Mouse (Mus musculus) limb, embryonic 14.5 days (tissue): ENCODE measurements around the gene Elof1. TPM values are rescaled to one million over a fixed set of nuclear protein-coding genes. Genes with fewer than 3 reads are reported as not detected.

Source experiments
- ATAC-seq: fragments of 200-750 bp; cut with Nextera tagmentation; 2 replicates; pipeline ENCODE4 v1.8.0; 2017; ENCODE audit warnings: low read depth, moderate number of reproducible peaks, moderate TSS enrichment; ENCODE audit not compliant: low FRiP score
- DNase-seq: peaks from one replicate; pipeline ENCODE4 v3.0.0-alpha.2; 2015; ENCODE audit warnings: low spot score
- H3K27ac ChIP-seq: fragments of 300-500 bp; sonication (generic); replicated peaks from 2 replicates; pipeline ENCODE4 v1.5.1; 2014; ENCODE audit warnings: low read depth, mild to moderate bottlenecking, low read length, moderate library complexity, mixed read lengths
- H3K27me3 ChIP-seq: fragments of 300-500 bp; sonication (generic); 2 replicates; pipeline ENCODE4 v1.6.1; 2014; ENCODE audit warnings: low read length, mixed read lengths; ENCODE audit not compliant: control insufficient read depth, insufficient read depth
- H3K36me3 ChIP-seq: fragments of 300-500 bp; sonication (generic); 2 replicates; pipeline ENCODE4 v1.6.1; 2014; ENCODE audit warnings: mild to moderate bottlenecking, low read length, moderate library complexity, mixed read lengths; ENCODE audit not compliant: control insufficient read depth, insufficient read depth
- H3K4me1 ChIP-seq: fragments of 300-500 bp; sonication (generic); 2 replicates; pipeline ENCODE4 v1.6.1; 2014; ENCODE audit warnings: antibody characterized with exemption, low read length, mixed read lengths; ENCODE audit not compliant: control insufficient read depth, insufficient read depth
- H3K4me2 ChIP-seq: fragments of 300-500 bp; sonication (generic); replicated peaks from 2 replicates; pipeline ENCODE4 v1.6.1; 2014; ENCODE audit warnings: low read depth, mild to moderate bottlenecking, low read length, moderate library complexity; ENCODE audit not compliant: severe bottlenecking
- H3K4me3 ChIP-seq: fragments of 300-500 bp; sonication (generic); replicated peaks from 2 replicates; pipeline ENCODE4 v1.5.1; 2014; ENCODE audit warnings: low read length
- H3K9ac ChIP-seq: fragments of 300-500 bp; sonication (generic); 2 replicates; pipeline ENCODE4 v1.6.1; 2014; ENCODE audit warnings: mild to moderate bottlenecking, low read depth, low read length, moderate library complexity; ENCODE audit not compliant: severe bottlenecking
- H3K9me3 ChIP-seq: fragments of 300-500 bp; sonication (generic); 2 replicates; pipeline ENCODE4 v1.6.1; 2016; ENCODE audit warnings: low read length; ENCODE audit not compliant: control insufficient read depth
- POLR2A ChIP-seq: fragments of 200-500 bp; IDR thresholded peaks from 2 replicates; pipeline ENCODE4 v1.8.0; 2012; ENCODE audit warnings: inconsistent platforms, mild to moderate bottlenecking, moderate library complexity, borderline replicate concordance; ENCODE audit not compliant: insufficient read depth, insufficient read length; ENCODE audit errors: extremely low read depth
- WGBS: fragments of 180-500 bp; shearing (Covaris S2); extraction: QIAGEN DNeasy Blood & Tissue Kit; methylation state at CpG from one replicate; pipeline ENCODE4 v1.1.7; 2014; 5-methylcytosine and 5-hydroxymethylcytosine counted together
- polyA plus RNA-seq, 2 experiments: library from polyadenylated mRNA; depleted of rRNA in 1 of 2; stranded (reverse) in 1 of 2; unstranded in 1 of 2; fragments of >200 nt; fragmentation: Nextera tagmentation in 1 of 2; extraction: Ambion mirVana in 1 of 2; gene quantifications; 2 replicates each; pipeline versions ENCODE4 v1.2.1 to v1.2.3; 2012 to 2014

Elof1 gene
- polyA plus RNA-seq (2012; rRNA removed) (145 and 168 TPM in 2 replicates), polyA plus RNA-seq (2014; fragmentation: Nextera tagmentation; extraction: Ambion mirVana) (199 and 206 TPM in 2 replicates)

DNA sequence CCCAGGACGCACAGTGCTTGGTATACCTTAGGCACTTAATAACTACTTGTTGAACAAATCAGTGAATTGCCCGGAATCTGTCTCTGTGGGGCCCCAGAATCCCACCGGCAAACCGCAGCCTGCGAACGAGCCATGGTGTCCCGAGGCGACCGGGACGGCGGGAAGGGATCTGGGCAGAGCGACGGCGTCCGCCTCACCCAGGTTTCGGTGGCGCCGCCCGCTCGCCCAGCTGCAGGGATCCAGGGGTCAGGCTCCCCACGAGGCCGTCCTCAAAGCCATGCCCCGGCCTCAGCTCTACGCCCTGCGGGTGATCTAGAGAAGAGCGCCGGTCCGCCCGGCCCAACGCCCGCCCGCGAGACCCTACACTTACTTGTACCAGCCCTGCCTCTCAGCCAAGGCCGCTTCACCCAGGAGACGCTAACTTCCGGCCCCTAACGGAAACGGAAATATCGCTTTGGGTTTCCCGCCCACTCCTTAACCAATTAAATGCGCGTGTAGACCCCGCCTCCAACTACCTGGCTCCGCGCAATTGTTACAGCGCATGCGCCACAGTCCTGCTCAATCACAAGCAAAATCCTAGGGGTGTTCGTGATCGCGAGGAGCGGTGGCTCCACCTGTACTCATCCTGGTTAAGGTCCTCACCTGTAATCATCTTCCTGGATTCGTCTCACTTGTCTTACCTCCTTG, at the start of gene Elof1:
Gene Elof1, minus strand, starts transcription at position 433 of the 687 bp plus-strand sequence.
- peak; percentile 95 for ATAC-seq
- Histone ChIP-seq H3K27me3 (no peaks in the 10 kb centered on the region), H3K36me3 (peaks cover 22% of the 10 kb centered on the region), H3K4me1 (peaks cover 11% of the 10 kb centered on the region), H3K9me3 (no peaks in the 10 kb centered on the region), H3K9ac (peak within 1 kb of the TSS; percentile 90), H3K27ac (no peak within 1 kb of the TSS; the same call in 1 of the 2 replicates), H3K4me2 (peak within 1 kb of the TSS; percentile 65), H3K4me3 (peak within 1 kb of the TSS; percentile 92)
- TF ChIP-seq POLR2A, result peak; percentile 64; the same call in 1 of the 2 replicates
- WGBS, result under 1% methylated on average over 52 of the region's 52 CpGs
- DNase-seq, result peak; percentile 99

DNA sequence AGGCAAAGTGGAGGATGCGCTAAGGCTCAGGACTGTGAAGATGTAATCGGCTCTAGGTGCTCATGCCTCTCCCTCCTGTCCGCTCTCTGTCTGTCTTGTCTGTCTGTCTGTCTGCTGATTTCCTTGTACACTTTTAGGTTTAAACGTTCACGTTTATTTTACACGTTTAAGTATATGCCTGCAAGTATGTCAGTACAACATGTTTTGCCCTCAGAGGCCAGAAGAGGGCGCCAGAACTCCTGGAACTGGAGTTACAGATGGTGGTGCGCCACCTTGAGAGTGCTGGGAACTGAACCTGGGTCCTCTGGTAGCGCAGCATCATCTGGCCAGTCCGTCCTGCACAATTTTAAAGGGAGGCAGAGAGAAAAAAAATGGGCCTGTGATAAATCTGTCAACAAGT, 49.7 kb upstream of the Elof1 start:
- H3K9me3 ChIP-seq, result 0 out of 2 replicates have a peak, but pooled peaks cover 6% of the 10 kb centered on the region
- H3K4me2 ChIP-seq, result no peak overlapping the region
- no peak for TF ChIP-seq POLR2A
- H3K36me3 ChIP-seq, result no peaks in the 10 kb centered on the region
- no peak overlapping the region for H3K9ac ChIP-seq
- H3K4me1 ChIP-seq, result 0 out of 2 replicates have a peak, but pooled peaks cover 4% of the 10 kb centered on the region
- DNase-seq, result no peak
- H3K27me3 ChIP-seq, result no peaks in the 10 kb centered on the region
- 87% methylated on average over 10 of the region's 10 CpGs for WGBS
- H3K4me3 ChIP-seq, result no peak overlapping the region
- H3K27ac ChIP-seq, result no peak overlapping the region
- no peak for ATAC-seq

DNA sequence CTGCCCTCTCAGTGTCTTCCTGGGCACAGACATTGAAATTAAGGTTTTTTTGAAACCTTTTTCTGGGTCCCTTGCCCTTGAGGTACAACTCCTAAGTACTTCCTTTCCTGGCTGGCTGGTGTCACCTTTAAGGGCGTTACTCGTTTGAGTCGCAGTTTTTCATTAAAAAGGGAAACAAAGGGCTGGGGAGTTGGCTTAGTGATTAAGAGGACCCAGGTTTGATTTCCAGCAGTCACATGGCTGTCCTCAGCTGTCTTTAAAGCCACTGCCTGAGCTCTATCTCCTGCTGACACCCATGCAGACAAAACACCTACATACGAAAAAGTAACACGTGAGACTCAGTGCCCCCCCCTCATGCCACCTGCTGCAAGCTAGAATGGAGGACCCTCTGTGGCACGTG, 49.0 kb upstream of the Elof1 start:
- 47% methylated on average over 6 of the region's 6 CpGs for WGBS
- no peaks in the 10 kb centered on the region for H3K36me3 ChIP-seq
- no peak for DNase-seq

DNA sequence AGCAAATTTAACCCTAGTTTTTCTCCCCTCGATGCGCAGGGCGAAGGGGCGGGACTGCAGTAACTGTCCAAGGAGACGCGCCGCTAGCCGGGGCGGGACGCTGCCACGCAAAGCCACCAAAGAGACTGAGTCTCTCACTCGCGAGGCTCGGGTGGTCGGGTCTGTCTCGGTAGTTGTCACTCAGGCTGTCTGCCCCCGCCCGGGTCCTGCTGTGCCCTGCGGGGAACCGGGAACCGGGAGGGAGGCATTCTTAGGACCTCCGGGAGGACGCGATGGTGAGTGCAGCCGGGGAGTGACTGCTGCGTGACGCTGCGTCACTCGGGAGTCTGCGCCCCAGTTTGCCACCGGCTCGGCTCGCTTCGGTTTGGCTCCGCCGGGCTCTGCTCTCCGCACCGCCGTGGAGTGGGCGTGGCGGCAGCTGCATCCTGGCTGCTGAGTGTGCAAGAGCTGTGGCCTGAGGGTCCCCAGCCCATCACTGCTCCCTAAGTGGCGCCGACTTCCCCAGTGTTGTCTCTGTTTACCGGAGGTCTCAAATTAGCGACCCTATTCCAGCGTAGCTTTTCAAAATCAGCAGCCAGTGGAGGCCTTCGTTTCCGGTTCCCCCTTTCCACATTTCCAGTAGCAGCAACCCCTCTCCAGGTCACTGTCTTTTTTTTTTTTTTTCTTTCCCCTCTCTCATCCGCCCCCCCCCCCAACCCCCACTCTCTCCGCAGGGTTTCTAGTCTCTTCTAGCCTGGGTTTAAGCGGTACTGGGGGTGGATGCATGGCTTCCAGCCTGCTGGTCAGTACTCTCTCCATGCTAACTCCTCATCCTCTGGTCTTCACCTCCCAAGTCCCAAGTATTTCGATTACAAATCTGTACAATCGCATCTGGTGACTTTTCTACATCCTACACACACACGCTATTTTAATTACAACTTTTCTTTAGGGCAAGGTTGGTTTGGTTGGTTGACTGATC, 48.0 kb upstream of the Elof1 start:
- H3K36me3 ChIP-seq, result no peaks in the 10 kb centered on the region
- peak overlapping the region; percentile 58 for H3K4me3 ChIP-seq
- WGBS, result 3% methylated on average over 46 of the region's 54 CpGs
- no peak for TF ChIP-seq POLR2A
- 0 out of 2 replicates have a peak, but pooled peaks cover 6% of the 10 kb centered on the region for H3K9me3 ChIP-seq
- H3K27me3 ChIP-seq, result no peaks in the 10 kb centered on the region
- peak overlapping the region; percentile 94 for H3K4me2 ChIP-seq
- H3K4me1 ChIP-seq, result 0 out of 2 replicates have a peak, but pooled peaks cover 4% of the 10 kb centered on the region
- H3K9ac ChIP-seq, result peak overlapping the region; percentile 73
- no peak overlapping the region for H3K27ac ChIP-seq
- DNase-seq (peak; percentile 36), ATAC-seq (peak; percentile 75)

More for the DNA sequence above, 49.0 kb upstream of the Elof1 start:
- no peak for ATAC-seq
- Histone ChIP-seq H3K9me3 (0 out of 2 replicates have a peak, but pooled peaks cover 6% of the 10 kb centered on the region), H3K27me3 (no peaks in the 10 kb centered on the region), H3K9ac (no peak overlapping the region), H3K4me1 (0 out of 2 replicates have a peak, but pooled peaks cover 4% of the 10 kb centered on the region), H3K4me3 (no peak overlapping the region), H3K4me2 (no peak overlapping the region), H3K27ac (no peak overlapping the region)
- no peak for TF ChIP-seq POLR2A

DNA sequence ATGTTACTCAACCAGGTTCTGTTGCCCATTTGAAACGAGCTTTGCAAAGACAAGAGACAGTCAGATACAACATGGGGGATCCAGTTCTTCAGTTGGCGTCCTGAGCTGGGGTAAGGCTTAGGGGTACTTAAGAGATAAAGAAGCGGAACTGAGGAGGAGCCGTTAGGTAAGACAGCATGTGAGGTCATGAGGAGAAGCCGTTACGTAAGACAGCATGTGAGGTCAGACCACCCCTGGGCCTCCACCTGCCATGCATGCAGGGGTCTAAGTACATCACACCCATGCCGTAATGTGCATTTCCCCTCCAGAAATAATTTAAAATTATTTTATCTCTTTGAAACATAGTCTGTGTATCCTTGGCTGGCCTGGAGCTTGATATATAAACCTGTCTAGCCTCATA, 45.9 kb upstream of the Elof1 start:
- H3K9me3 ChIP-seq, result 0 out of 2 replicates have a peak, but pooled peaks cover 6% of the 10 kb centered on the region
- no peak overlapping the region for H3K9ac ChIP-seq
- no peak for TF ChIP-seq POLR2A
- peaks cover 8% of the 10 kb centered on the region; the same call in 1 of the 2 replicates for H3K36me3 ChIP-seq
- no peak overlapping the region for H3K4me3 ChIP-seq
- DNase-seq, result no peak
- no peaks in the 10 kb centered on the region for H3K27me3 ChIP-seq
- ATAC-seq, result no peak
- 0 out of 2 replicates have a peak, but pooled peaks cover 4% of the 10 kb centered on the region for H3K4me1 ChIP-seq
- WGBS, result 84% methylated on average over 7 of the region's 7 CpGs
- no peak overlapping the region for H3K27ac ChIP-seq
- no peak overlapping the region for H3K4me2 ChIP-seq
